Mouse (Mus musculus) hindbrain, embryonic 16.5 days (tissue): ENCODE results near the gene Mboat1. TPM values are rescaled to one million over a fixed set of nuclear protein-coding genes. Genes with fewer than 3 reads are reported as not detected.

Experiments used
- ATAC-seq: fragments of 200-750 bp; cut with Nextera tagmentation; 2 replicates; pipeline ENCODE4 v1.8.0; 2017; ENCODE audit warnings: moderate TSS enrichment, moderate library complexity
- H3K27ac ChIP-seq: fragments of 300-500 bp; sonication (generic); 2 replicates; pipeline ENCODE4 v1.5.1; 2014; ENCODE audit warnings: low read depth, mild to moderate bottlenecking, control low read depth, low read length, moderate library complexity
- H3K27me3 ChIP-seq: fragments of 300-500 bp; sonication (generic); replicated peaks from 2 replicates; pipeline ENCODE4 v1.6.1; 2014; ENCODE audit warnings: low read length; ENCODE audit not compliant: control insufficient read depth, insufficient read depth
- H3K36me3 ChIP-seq: fragments of 300-500 bp; sonication (generic); 2 replicates; pipeline ENCODE4 v1.6.1; 2014; ENCODE audit warnings: mild to moderate bottlenecking, low read length, moderate library complexity, mixed read lengths; ENCODE audit not compliant: control insufficient read depth, insufficient read depth
- H3K4me1 ChIP-seq: fragments of 300-500 bp; sonication (generic); 2 replicates; pipeline ENCODE4 v1.6.1; 2014; ENCODE audit warnings: low read depth, low read length; ENCODE audit not compliant: control insufficient read depth, insufficient read depth
- H3K4me2 ChIP-seq: fragments of 300-500 bp; sonication (generic); 2 replicates; pipeline ENCODE4 v1.6.1; 2014; ENCODE audit warnings: mild to moderate bottlenecking, low read length, control low read depth, moderate library complexity
- H3K4me3 ChIP-seq: fragments of 300-500 bp; sonication (generic); 2 replicates; pipeline ENCODE4 v1.5.1; 2014; ENCODE audit warnings: mild to moderate bottlenecking, low read length, control low read depth, moderate library complexity
- H3K9ac ChIP-seq: fragments of 300-500 bp; sonication (generic); 2 replicates; pipeline ENCODE4 v1.6.1; 2014; ENCODE audit warnings: low read depth, mild to moderate bottlenecking, control low read depth, low read length, moderate library complexity
- H3K9me3 ChIP-seq: fragments of 300-500 bp; sonication (generic); 2 replicates; pipeline ENCODE4 v1.6.1; 2014; ENCODE audit warnings: mild to moderate bottlenecking, low read length, moderate library complexity; ENCODE audit not compliant: control insufficient read depth
- WGBS: fragments of 180-500 bp; shearing (Covaris S2); extraction: QIAGEN DNeasy Blood & Tissue Kit; methylation state at CpG from one replicate; pipeline ENCODE4 v1.1.7; 2014; 5-methylcytosine and 5-hydroxymethylcytosine counted together
- polyA plus RNA-seq: library from polyadenylated mRNA; unstranded; fragments of >200 nt; fragmentation: Nextera tagmentation; extraction: Ambion mirVana; gene quantifications from 2 replicates; pipeline ENCODE4 v1.2.1, GENCODE M21; 2015

Mboat1 gene
- polyA plus RNA-seq, 1 experiment from 2014 or later, result 2.6 TPM

DNA sequence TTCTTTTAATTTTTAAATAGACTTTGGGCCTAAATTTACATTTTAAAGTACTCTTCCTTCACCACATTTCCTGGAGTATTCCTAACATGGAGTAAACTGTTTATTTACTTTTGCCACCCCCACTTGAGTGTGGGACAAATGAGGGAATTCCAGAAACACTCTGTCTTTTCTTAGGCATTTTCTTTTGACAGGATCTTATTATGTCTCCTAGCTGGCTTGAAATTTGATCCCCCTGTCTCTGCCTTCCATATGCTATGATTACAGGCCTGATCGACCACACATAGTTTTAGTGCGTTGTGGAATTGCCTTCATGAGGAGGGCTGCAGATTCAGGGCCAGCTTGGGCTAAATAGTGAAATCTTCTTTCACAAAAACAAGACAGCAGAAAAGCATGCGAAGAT, 85.0 kb downstream of the Mboat1 start:
- Histone ChIP-seq H3K9me3 (no peaks in the 10 kb centered on the region), H3K4me1 (no peaks in the 10 kb centered on the region), H3K4me3 (no peak overlapping the region), H3K27ac (no peak overlapping the region), H3K36me3 (no peaks in the 10 kb centered on the region), H3K27me3 (no peaks in the 10 kb centered on the region), H3K4me2 (no peak overlapping the region), H3K9ac (no peak overlapping the region)
- ATAC-seq, result no peak
- 37% methylated on average over 3 of the region's 3 CpGs for WGBS

DNA sequence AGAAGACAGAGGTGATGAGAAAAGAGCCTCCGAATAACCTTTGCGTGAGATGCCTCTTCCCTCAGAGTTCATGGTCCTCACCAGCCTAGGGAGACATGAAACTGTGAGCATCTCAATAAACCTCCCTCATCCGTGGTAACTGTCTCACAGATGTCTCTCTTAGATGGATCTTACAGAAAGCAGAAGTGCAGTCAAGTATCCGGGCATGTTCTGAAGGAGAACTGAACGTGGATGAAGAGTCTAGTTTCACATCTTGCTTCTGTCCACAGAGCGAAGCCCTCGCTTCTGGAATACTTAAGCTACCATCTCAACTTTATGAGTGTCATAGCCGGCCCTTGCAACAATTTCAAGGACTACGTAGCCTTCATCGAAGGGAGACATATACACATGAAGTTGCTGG, 87.8 kb downstream of the Mboat1 start:
- Histone ChIP-seq H3K4me3 (no peak overlapping the region), H3K27me3 (no peaks in the 10 kb centered on the region), H3K9me3 (no peaks in the 10 kb centered on the region), H3K4me1 (no peaks in the 10 kb centered on the region), H3K9ac (no peak overlapping the region), H3K27ac (no peak overlapping the region), H3K4me2 (no peak overlapping the region), H3K36me3 (no peaks in the 10 kb centered on the region)
- WGBS, result 95% methylated on average over 10 of the region's 10 CpGs
- no peak for ATAC-seq

DNA sequence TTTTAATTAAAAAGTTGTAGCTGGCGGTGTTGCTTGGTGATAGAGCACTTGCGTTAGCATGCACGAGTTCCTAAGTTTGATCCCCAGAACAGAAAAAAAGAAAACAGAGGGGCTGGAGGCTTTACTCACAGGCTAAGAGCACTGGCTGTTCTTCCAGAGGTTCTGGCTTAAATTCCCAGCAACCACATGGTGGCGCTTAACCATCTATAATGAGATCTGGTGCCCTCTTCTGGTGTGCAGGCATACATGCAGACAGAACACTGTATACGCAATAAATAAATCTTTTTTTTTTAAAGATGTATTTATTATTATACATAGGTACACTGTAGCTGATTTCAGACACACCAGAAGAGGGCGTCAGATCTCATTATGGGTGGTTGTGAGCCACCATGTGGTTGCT, 88.4 kb downstream of the Mboat1 start:
- ATAC-seq, result no peak
- H3K9me3 ChIP-seq, result no peaks in the 10 kb centered on the region
- no peaks in the 10 kb centered on the region for H3K27me3 ChIP-seq
- H3K36me3 ChIP-seq, result no peaks in the 10 kb centered on the region
- no peak overlapping the region for H3K4me3 ChIP-seq
- H3K27ac ChIP-seq, result no peak overlapping the region
- no peaks in the 10 kb centered on the region for H3K4me1 ChIP-seq
- no peak overlapping the region for H3K4me2 ChIP-seq
- H3K9ac ChIP-seq, result no peak overlapping the region
- WGBS, result 96% methylated on average over 6 of the region's 6 CpGs

DNA sequence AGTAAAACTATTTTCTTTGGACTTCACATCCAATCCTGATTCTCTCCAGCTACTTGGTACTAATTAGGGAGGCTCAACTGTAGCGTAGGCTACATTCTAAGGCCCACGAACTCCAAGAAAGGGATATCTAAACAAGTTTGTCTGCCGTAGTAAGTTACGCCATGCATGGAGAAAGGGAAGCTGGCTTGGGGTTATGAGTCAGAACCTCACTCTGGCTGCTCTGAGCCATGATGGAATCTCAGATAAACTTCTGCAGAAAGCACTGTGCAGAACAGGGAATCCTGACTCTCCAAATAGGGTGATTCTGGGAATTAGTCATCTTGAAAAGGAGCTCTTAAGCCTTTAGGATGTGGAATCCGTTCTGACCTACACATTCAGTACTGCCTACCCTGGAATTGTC, 92.5 kb downstream of the Mboat1 start:
- Histone ChIP-seq H3K4me1 (no peaks in the 10 kb centered on the region), H3K4me2 (no peak overlapping the region), H3K36me3 (no peaks in the 10 kb centered on the region), H3K27ac (no peak overlapping the region), H3K4me3 (no peak overlapping the region), H3K9ac (no peak overlapping the region), H3K27me3 (no peaks in the 10 kb centered on the region), H3K9me3 (no peaks in the 10 kb centered on the region)
- 84% methylated on average over 5 of the region's 5 CpGs for WGBS
- no peak for ATAC-seq

DNA sequence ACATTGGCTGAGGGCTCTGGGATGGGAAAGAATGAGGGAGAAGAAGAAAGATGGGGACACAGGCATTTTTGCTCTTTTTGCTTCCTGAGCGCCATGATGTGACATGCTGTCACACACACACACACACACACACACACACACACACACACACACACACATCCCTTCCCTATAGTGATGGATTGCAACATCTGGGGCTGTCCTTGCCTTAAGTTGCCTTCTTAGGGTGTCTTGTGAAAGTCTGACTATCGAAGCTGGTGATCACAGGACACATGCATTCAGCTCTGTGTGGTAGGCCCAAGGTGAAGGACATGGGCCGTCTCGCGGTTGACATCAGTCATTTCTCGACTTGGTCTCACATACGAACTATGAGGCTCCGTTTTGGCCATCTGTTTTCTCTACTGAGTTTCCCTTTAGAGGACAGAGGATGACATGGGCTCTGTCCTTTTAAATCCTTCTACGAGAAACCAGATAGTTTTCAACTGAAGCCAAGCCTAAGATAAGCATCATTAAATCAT, 93.4 kb downstream of the Mboat1 start:
- Histone ChIP-seq H3K4me3 (no peak overlapping the region), H3K36me3 (no peaks in the 10 kb centered on the region), H3K27me3 (no peaks in the 10 kb centered on the region), H3K27ac (no peak overlapping the region), H3K9me3 (no peaks in the 10 kb centered on the region), H3K4me2 (no peak overlapping the region), H3K9ac (no peak overlapping the region), H3K4me1 (no peaks in the 10 kb centered on the region)
- WGBS, result 95% methylated on average over 9 of the region's 9 CpGs
- ATAC-seq, result no peak

DNA sequence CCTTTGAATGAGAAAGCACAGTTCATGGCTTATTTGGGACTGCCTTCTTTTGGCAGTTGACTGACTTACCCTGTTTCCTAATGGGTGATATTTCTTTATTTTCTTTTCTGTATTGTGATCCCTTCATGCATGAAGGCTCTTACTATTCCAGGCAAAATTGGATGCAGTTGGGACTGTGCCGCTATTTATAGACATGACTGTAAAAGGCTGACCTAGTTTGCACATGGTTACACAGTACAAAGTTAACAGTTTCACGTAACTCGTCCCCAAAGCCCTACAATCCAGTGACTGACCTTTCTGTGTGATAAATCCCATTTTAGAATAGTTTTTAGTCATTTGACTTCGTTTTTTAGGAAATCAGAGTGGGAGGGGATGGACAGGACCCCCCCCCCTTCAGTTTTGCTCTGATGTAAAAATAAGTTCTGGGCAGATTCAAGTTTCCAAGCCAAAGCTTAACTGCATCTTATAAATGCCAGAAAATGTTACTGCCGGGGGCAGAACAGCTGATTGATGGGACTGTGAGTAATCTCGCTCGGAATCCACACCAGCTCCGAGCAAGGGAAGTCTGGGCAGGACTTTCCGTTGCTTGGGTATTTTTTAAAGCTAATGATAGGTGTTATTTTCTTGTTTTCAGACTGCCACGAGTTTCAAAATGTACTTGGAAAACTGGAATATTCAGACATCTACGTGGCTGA, 98.9 kb downstream of the Mboat1 start:
- WGBS, result 66% methylated on average over 11 of the region's 11 CpGs
- H3K9ac ChIP-seq, result no peak overlapping the region
- no peaks in the 10 kb centered on the region for H3K9me3 ChIP-seq
- no peaks in the 10 kb centered on the region for H3K36me3 ChIP-seq
- ATAC-seq, result peak; percentile 92
- H3K4me1 ChIP-seq, result no peaks in the 10 kb centered on the region; the same call in 1 of the 2 replicates
- H3K4me2 ChIP-seq, result no peak overlapping the region
- no peak overlapping the region for H3K27ac ChIP-seq
- H3K27me3 ChIP-seq, result no peaks in the 10 kb centered on the region
- H3K4me3 ChIP-seq, result no peak overlapping the region

DNA sequence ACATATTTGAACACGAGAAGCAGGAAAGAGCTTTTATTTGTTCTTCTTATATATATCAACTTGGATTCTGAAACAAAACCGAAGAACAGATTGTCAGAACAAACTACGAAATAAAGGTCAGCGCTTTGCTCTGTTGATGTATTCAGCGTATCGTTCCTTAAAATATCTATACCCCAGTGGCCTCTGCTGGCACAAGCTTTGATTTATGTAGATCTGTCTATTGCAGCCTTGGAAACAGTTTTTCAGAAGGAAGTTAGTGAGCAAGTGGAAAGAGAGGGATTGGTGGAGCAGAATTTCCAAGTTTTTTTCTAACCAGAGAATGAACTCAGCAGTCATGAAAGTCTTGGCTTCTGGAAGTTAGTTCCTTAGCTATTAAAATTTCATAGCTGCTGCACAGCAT, 103.1 kb downstream of the Mboat1 start:
- no peaks in the 10 kb centered on the region for H3K9me3 ChIP-seq

DNA sequence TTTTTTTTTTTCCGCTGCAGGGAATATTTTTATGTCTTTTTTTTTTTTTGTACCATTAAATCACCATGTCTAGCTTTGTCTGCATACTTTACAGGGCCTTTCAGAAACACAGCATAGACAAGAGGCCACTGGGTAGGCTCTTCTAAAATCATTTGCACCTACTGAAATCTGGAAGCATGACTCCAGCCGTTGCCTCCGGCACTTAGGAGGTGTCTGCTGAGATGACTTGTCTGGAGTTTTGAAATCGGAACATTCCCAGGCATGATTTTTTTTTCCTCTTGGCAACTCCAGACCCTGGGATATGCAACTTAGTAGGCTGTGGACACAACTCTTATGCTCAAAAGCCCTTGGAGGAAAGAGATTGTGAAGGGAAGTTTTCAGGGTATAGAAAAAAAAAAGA, 109.3 kb downstream of the Mboat1 start:
- 92% methylated on average over 4 of the region's 4 CpGs for WGBS
- Histone ChIP-seq H3K4me1 (no peaks in the 10 kb centered on the region), H3K27ac (no peak overlapping the region), H3K4me2 (no peak overlapping the region), H3K9me3 (no peaks in the 10 kb centered on the region), H3K36me3 (no peaks in the 10 kb centered on the region), H3K27me3 (no peaks in the 10 kb centered on the region), H3K9ac (no peak overlapping the region), H3K4me3 (no peak overlapping the region)
- no peak for ATAC-seq

More for the DNA sequence above, 103.1 kb downstream of the Mboat1 start:
- Histone ChIP-seq H3K4me1 (no peaks in the 10 kb centered on the region; the same call in 1 of the 2 replicates), H3K27me3 (no peaks in the 10 kb centered on the region), H3K9ac (no peak overlapping the region), H3K4me3 (no peak overlapping the region), H3K27ac (no peak overlapping the region), H3K4me2 (no peak overlapping the region), H3K36me3 (no peaks in the 10 kb centered on the region)
- ATAC-seq, result no peak
- WGBS, result 88% methylated on average over 6 of the region's 6 CpGs

DNA sequence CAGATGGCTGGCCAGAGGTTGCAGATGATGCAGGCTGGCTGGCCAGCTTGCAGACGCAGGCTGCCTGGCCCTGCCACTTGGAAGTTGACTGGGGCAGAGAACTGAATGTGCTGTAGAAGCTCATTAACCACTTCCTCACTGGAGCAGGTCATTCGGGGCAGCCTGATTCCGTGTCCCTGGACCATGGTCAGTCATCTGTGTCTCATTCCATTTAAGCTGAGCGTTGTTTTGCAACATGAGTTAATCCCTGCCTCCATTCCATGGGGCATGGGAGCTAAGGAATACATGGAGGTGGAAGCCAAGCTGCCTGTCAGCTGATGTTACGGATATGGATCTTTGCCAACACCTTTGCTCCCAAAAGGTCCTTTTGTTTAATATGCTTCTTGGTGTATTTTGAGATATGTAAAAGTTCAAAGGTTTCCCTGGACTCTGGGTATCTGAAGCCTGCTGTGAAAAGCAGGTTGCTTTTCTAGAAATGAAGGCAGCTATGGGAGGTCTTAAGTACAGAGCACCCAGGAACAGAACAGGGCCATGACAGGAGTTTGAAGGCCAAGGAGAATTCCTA, 114.1 kb downstream of the Mboat1 start:
- H3K4me2 ChIP-seq, result no peak overlapping the region
- no peaks in the 10 kb centered on the region for H3K36me3 ChIP-seq
- ATAC-seq, result no peak
- no peak overlapping the region for H3K27ac ChIP-seq
- H3K4me1 ChIP-seq, result no peaks in the 10 kb centered on the region
- no peak overlapping the region for H3K9ac ChIP-seq
- no peaks in the 10 kb centered on the region for H3K9me3 ChIP-seq
- H3K27me3 ChIP-seq, result no peaks in the 10 kb centered on the region
- no peak overlapping the region for H3K4me3 ChIP-seq
- WGBS, result 51% methylated on average over 5 of the region's 5 CpGs
